Mouse (Mus musculus) midbrain, embryonic 16.5 days (tissue): ENCODE results near the gene Krt18. TPM values are rescaled to one million over a fixed set of nuclear protein-coding genes. Genes with fewer than 3 reads are reported as not detected.

Source experiments
- polyA plus RNA-seq: library from polyadenylated mRNA; unstranded; fragments of >200 nt; fragmentation: Nextera tagmentation; extraction: Ambion mirVana; gene quantifications from 2 replicates; pipeline ENCODE4 v1.2.1, GENCODE M21; 2015

Gene Krt18
- polyA plus RNA-seq, 1 experiment from 2014 or later, result 3.8 TPM

Other genes with a start within 250 kb of the Krt18 start
- gene Krt72, start 241.7 kb upstream of the Krt18 start, polyA plus RNA-seq, result not detected in 2 replicates
- gene Krt73, start 225.8 kb upstream of the Krt18 start, polyA plus RNA-seq, result 0.31 and 0.43 TPM in 2 replicates
- gene Krt2, start 210.0 kb upstream of the Krt18 start, polyA plus RNA-seq, result not detected in 2 replicates
- 14.5 and 14.7 TPM in 2 replicates for gene Krt1, start 177.4 kb upstream of the Krt18 start, polyA plus RNA-seq
- 0.45 and 0.73 TPM in 2 replicates for gene Krt77, start 158.5 kb upstream of the Krt18 start, polyA plus RNA-seq
- gene Krt76, start 135.3 kb upstream of the Krt18 start, polyA plus RNA-seq, result 0.13 TPM in 1 of 2 replicates, not detected in the other
- not detected in 2 replicates for gene Krt4, start 103.4 kb upstream of the Krt18 start, polyA plus RNA-seq
- 0.25 and 0.51 TPM in 2 replicates for gene Krt79, start 87.9 kb upstream of the Krt18 start, polyA plus RNA-seq
- not detected in 2 replicates for gene Krt78, start 73.9 kb upstream of the Krt18 start, polyA plus RNA-seq
- 2.2 TPM in 2 replicates for gene Krt8, start 23.7 kb upstream of the Krt18 start, polyA plus RNA-seq
- 87.3 and 90.0 TPM in 2 replicates for gene Eif4b, start 45.6 kb downstream of the Krt18 start, polyA plus RNA-seq
- gene Tns2, start 72.2 kb downstream of the Krt18 start, polyA plus RNA-seq, result 7.4 and 9.4 TPM in 2 replicates
- 81.1 and 95.9 TPM in 2 replicates for gene Spryd3, start 108.1 kb downstream of the Krt18 start, polyA plus RNA-seq
- gene Igfbp6, start 116.2 kb downstream of the Krt18 start, polyA plus RNA-seq, result 2.5 and 3.1 TPM in 2 replicates
- 0.21 TPM in 1 of 2 replicates, not detected in the other for gene Soat2, start 122.3 kb downstream of the Krt18 start, polyA plus RNA-seq
- 54.0 and 59.2 TPM in 2 replicates for gene Zfp740, start 175.1 kb downstream of the Krt18 start, polyA plus RNA-seq
- gene Csad, start 176.5 kb downstream of the Krt18 start, polyA plus RNA-seq, result 33.1 and 33.2 TPM in 2 replicates
- gene Itgb7, start 203.8 kb downstream of the Krt18 start, polyA plus RNA-seq, result 0.43 and 0.80 TPM in 2 replicates
- 4.1 and 6.0 TPM in 2 replicates for gene Rarg, start 229.3 kb downstream of the Krt18 start, polyA plus RNA-seq
- gene Gm9918, start 242.4 kb downstream of the Krt18 start, polyA plus RNA-seq, result not detected in 2 replicates